17 mouse cellular contexts compared by ENCODE assay signal in genomic region chr17:70596326-70596725, GRCm38 (mm10).
"Had no signal": no experiment of that assay in that cellular context is flagged by ENCODE, and none has a peak within 500 bp of the region (broad histone marks: within the 10 kb centered on the region; RNA-seq: fewer than 3 reads in every experiment).

No protein-coding gene starts in this region.

- H3K4me1 ChIP-seq: midbrain, embryonic 12.5 days; midbrain, embryonic 15.5 days; neural tube, embryonic 13.5 days had no signal

- H3K27ac ChIP-seq: liver, embryonic 14.5 days; macrophage; midbrain, embryonic 12.5 days; midbrain, embryonic 15.5 days; neural tube, embryonic 13.5 days had no signal

- DNase-seq: kidney, adult 18-20 months; kidney, adult 9 months; kidney, postnatal 14 days; layer of hippocampus, postnatal 36 days; liver, postnatal 0 days; lung, embryonic 14.5 days; right cerebral cortex, postnatal 25 days; spleen, adult 18-20 months; thymus, adult 2 months; thymus, postnatal 14 days; thymus, postnatal 4 days had no signal

- H3K4me3 ChIP-seq: midbrain, embryonic 12.5 days; midbrain, embryonic 15.5 days; myocyte; neural tube, embryonic 13.5 days had no signal
